Mouse (Mus musculus): ENCODE data around the gene Vmn1r103. TPM values are rescaled to one million over a fixed set of nuclear protein-coding genes. Genes with fewer than 3 reads are reported as not detected.

Gene Vmn1r103
- not detected in 2 replicates for polyA plus RNA-seq (2015; fragmentation: Nextera tagmentation; extraction: Ambion mirVana)

DNA sequence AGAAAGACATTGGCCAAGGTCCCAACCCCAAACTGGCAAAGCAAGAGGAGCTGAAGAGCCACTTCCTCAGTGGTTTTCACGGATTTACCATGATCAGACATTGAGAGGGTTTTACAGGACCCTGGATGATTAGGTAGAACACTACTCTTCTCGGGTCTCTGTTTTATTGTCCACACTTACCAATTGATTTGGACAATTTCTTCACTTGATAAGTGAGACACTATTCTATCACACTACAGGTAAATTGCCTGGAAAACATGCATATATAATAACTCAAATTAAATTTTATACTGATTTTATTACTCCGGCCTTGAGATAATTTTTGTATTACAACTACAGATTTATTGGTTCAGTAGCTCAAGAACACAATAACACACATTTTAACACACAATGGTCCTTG lies at the start of gene Vmn1r103:
TSS of gene Vmn1r103 (minus strand) at position 101 of the 400 bp plus-strand sequence.

DNA sequence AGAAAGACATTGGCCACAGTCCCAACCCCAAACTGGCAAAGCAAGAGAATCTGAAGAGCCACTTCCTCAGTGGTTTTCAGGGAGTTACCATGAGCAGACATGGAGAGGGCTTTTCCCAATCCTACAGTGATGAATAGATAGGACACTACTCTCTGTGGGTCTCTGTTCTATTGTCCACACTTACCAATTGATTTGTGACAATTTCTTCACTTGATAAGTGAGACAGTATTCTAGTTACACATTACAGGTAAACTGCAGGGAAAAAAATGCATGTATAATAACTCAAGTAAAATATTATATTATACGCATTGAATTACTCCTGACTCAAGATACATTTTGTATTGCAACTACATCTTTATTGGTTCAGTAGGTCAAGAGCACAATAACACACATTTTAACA lies 35.3 kb upstream of the Vmn1r103 start, which contains the start of gene Gm5726:
TSS of gene Gm5726 (minus strand) at position 101 of the 400 bp plus-strand sequence.

DNA sequence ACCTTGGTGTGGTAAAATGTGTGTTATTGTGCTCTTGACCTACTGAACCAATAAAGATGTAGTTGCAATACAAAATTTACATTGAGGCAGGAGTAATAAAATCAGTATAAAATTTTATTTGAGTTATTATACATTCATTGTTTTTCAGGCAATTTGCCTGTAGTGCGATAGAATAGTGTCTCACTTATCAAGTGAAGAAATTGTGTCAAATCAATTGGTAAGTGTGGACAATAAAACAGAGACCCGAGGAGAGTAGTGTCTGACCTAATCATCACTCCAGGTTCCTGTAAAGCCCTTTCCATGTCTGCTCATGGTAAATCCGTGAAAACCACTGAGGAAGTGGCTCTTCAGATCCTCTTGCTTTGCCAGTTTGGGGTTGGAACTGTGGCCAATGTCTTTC lies 23.2 kb upstream of the Vmn1r103 start, which contains the start of gene Vmn1r104:
TSS of gene Vmn1r104 (plus strand) at position 301 of the 400 bp plus-strand sequence.

GRCm38 (mm10) chr7:20474825-20475224 lies 35.5 kb downstream of the Vmn1r103 start, which contains the start of gene Gm10670:
Gm10670 (minus strand) TSS chr7:20474925.

Other genes with a start within 250 kb of the Vmn1r103 start
- not detected in 2 replicates for gene Gm5890, start 247.7 kb downstream of the Vmn1r103 start, polyA plus RNA-seq (2015; fragmentation: Nextera tagmentation; extraction: Ambion mirVana)
- gene Gm4133, start 176.5 kb downstream of the Vmn1r103 start, polyA plus RNA-seq (2015; fragmentation: Nextera tagmentation; extraction: Ambion mirVana), result not detected in 2 replicates
- not detected in 2 replicates for gene Gm5728, start 135.1 kb downstream of the Vmn1r103 start, polyA plus RNA-seq (2015; fragmentation: Nextera tagmentation; extraction: Ambion mirVana)
- gene Vmn1r100, start 92.6 kb downstream of the Vmn1r103 start, polyA plus RNA-seq (2015; fragmentation: Nextera tagmentation; extraction: Ambion mirVana), result not detected in 2 replicates
- gene Vmn1r101, start 67.9 kb downstream of the Vmn1r103 start, polyA plus RNA-seq (2015; fragmentation: Nextera tagmentation; extraction: Ambion mirVana), result not detected in 2 replicates
- gene Gm10670, start 35.6 kb downstream of the Vmn1r103 start, polyA plus RNA-seq (2015; fragmentation: Nextera tagmentation; extraction: Ambion mirVana), result not detected in 2 replicates
- gene Vmn1r104, start 23.3 kb upstream of the Vmn1r103 start, polyA plus RNA-seq (2015; fragmentation: Nextera tagmentation; extraction: Ambion mirVana), result not detected in 2 replicates
- gene Gm5726, start 35.2 kb upstream of the Vmn1r103 start, polyA plus RNA-seq (2015; fragmentation: Nextera tagmentation; extraction: Ambion mirVana), result not detected in 2 replicates
- gene Gm4141, start 65.7 kb upstream of the Vmn1r103 start, polyA plus RNA-seq (2015; fragmentation: Nextera tagmentation; extraction: Ambion mirVana), result not detected in 2 replicates
- gene Gm4513, start 88.5 kb upstream of the Vmn1r103 start, polyA plus RNA-seq (2015; fragmentation: Nextera tagmentation; extraction: Ambion mirVana), result not detected in 2 replicates
- gene Vmn1r107, start 158.4 kb upstream of the Vmn1r103 start, polyA plus RNA-seq (2015; fragmentation: Nextera tagmentation; extraction: Ambion mirVana), result not detected in 2 replicates
- not detected in 2 replicates for gene Vmn1r111, start 192.7 kb upstream of the Vmn1r103 start, polyA plus RNA-seq (2015; fragmentation: Nextera tagmentation; extraction: Ambion mirVana)
- not detected in 2 replicates for gene Gm10668, start 220.1 kb upstream of the Vmn1r103 start, polyA plus RNA-seq (2015; fragmentation: Nextera tagmentation; extraction: Ambion mirVana)